Mouse (Mus musculus): ENCODE measurements at regions not wholly inside any gene's neighbourhood (a gene's known extent, or its start where the extent isn't known, plus 50 kb on each side); places are given as distances from the start of the nearest gene placed in this dataset.

GRCm38 (mm10) chr13:15380081-15380480 is 83.0 kb upstream of the Gli3 start:
- H3K4me1 ChIP-seq (ENCODE audit: insufficient read depth) = no peaks in the 10 kb centered on the region
- peak; percentile 15 for DNase-seq
- H3K36me3 ChIP-seq (ENCODE audit: insufficient read depth) = no peaks in the 10 kb centered on the region
- H3K4me2 ChIP-seq (ENCODE audit: low read depth) = no peak overlapping the region
- ATAC-seq = no peak
- H3K4me3 ChIP-seq (ENCODE audit: low read depth, low read length) = no peak overlapping the region
- 77% methylated on average over 8 of the region's 8 CpGs for WGBS
- no peak overlapping the region for H3K9ac ChIP-seq
- TF ChIP-seq CTCF (IDR thresholded peaks at IDR 0.05; ENCODE audit: low read depth) = no peak
- H3K27ac ChIP-seq (ENCODE audit: low read depth, low read length) = no peak overlapping the region
- no peaks in the 10 kb centered on the region for H3K27me3 ChIP-seq (ENCODE audit: insufficient read depth, low read length)
- H3K9me3 ChIP-seq (ENCODE audit: low read length) = no peaks in the 10 kb centered on the region

GRCm38 (mm10) chr13:15395249-15395648 is 67.8 kb upstream of the Gli3 start:
- H3K9me3 ChIP-seq (ENCODE audit: low read length) = no peaks in the 10 kb centered on the region
- ATAC-seq (peak; percentile 66), DNase-seq (peak; percentile 3)
- H3K4me1 ChIP-seq (ENCODE audit: insufficient read depth) = no peaks in the 10 kb centered on the region
- H3K4me3 ChIP-seq (ENCODE audit: low read depth, low read length) = no peak overlapping the region
- H3K27ac ChIP-seq (ENCODE audit: low read depth, low read length) = no peak overlapping the region
- no peak overlapping the region for H3K9ac ChIP-seq
- TF ChIP-seq CTCF (IDR thresholded peaks at IDR 0.05; ENCODE audit: low read depth) = no peak
- no peaks in the 10 kb centered on the region for H3K27me3 ChIP-seq (ENCODE audit: insufficient read depth, low read length)
- H3K4me2 ChIP-seq (ENCODE audit: low read depth) = peak overlapping the region; percentile 19
- no peaks in the 10 kb centered on the region for H3K36me3 ChIP-seq (ENCODE audit: insufficient read depth)
- WGBS = 7% methylated on average over 4 of the region's 4 CpGs

- Histone ChIP-seq H3K4me3 (ENCODE audit: low read depth, low read length) (no peak overlapping the region), H3K27me3 (ENCODE audit: insufficient read depth, low read length) (no peaks in the 10 kb centered on the region)
- no peak for TF ChIP-seq CTCF (IDR thresholded peaks at IDR 0.05; ENCODE audit: low read depth)
Measured at GRCm38 (mm10) chr13:15395694-15396093, 67.3 kb upstream of the Gli3 start.

GRCm38 (mm10) chr13:15398677-15399076 is 64.4 kb upstream of the Gli3 start:
- ATAC-seq (no peak), DNase-seq (no peak)
- Histone ChIP-seq H3K36me3 (ENCODE audit: insufficient read depth) (no peaks in the 10 kb centered on the region), H3K27me3 (ENCODE audit: insufficient read depth, low read length) (no peaks in the 10 kb centered on the region), H3K4me1 (ENCODE audit: insufficient read depth) (no peaks in the 10 kb centered on the region), H3K4me3 (ENCODE audit: low read depth, low read length) (no peak overlapping the region), H3K27ac (ENCODE audit: low read depth, low read length) (no peak overlapping the region), H3K4me2 (ENCODE audit: low read depth) (no peak overlapping the region), H3K9ac (no peak overlapping the region), H3K9me3 (ENCODE audit: low read length) (no peaks in the 10 kb centered on the region)
- WGBS = 80% methylated on average over 2 of the region's 2 CpGs
- no peak for TF ChIP-seq CTCF (IDR thresholded peaks at IDR 0.05; ENCODE audit: low read depth)

More at GRCm38 (mm10) chr13:15395694-15396093, 67.3 kb upstream of the Gli3 start:
- Histone ChIP-seq H3K4me1 (ENCODE audit: insufficient read depth) (no peaks in the 10 kb centered on the region), H3K9ac (no peak overlapping the region), H3K4me2 (ENCODE audit: low read depth) (peak overlapping the region; percentile 19; the same call in 1 of the 2 replicates), H3K9me3 (ENCODE audit: low read length) (no peaks in the 10 kb centered on the region), H3K36me3 (ENCODE audit: insufficient read depth) (no peaks in the 10 kb centered on the region), H3K27ac (ENCODE audit: low read depth, low read length) (no peak overlapping the region)
- WGBS = 10% methylated on average over 7 of the region's 7 CpGs
- DNase-seq (no peak), ATAC-seq (peak; percentile 69)

Measured in forebrain, postnatal 0 days (tissue).